Mouse (Mus musculus) midbrain, postnatal 0 days (tissue): Measurements from ENCODE around the gene Tnfrsf14. TPM values are rescaled to one million over a fixed set of nuclear protein-coding genes. Genes with fewer than 3 reads are reported as not detected.

ENCODE experiments used
- ATAC-seq: fragments of 200-750 bp; cut with Nextera tagmentation; 2 replicates; pipeline ENCODE4 v1.8.0; 2017; ENCODE audit warnings: moderate number of reproducible peaks, mild to moderate bottlenecking, moderate TSS enrichment, moderate library complexity; ENCODE audit not compliant: low FRiP score
- DNase-seq: peaks from one replicate; pipeline ENCODE4 v3.0.0-alpha.2; 2015; ENCODE audit warnings: low spot score
- H3K27ac ChIP-seq: fragments of 300-500 bp; sonication (generic); 2 replicates; pipeline ENCODE4 v1.5.1; 2014; ENCODE audit warnings: low read depth, mild to moderate bottlenecking, low read length, mixed read lengths
- H3K27me3 ChIP-seq: fragments of 300-500 bp; sonication (generic); 2 replicates; pipeline ENCODE4 v1.6.1; 2014; ENCODE audit warnings: low read length, control low read depth, mixed read lengths; ENCODE audit not compliant: insufficient read depth
- H3K36me3 ChIP-seq: fragments of 300-500 bp; sonication (generic); 2 replicates; pipeline ENCODE4 v1.6.1; 2014; ENCODE audit warnings: low read length, control low read depth, mixed read lengths; ENCODE audit not compliant: insufficient read depth
- H3K4me1 ChIP-seq: fragments of 300-500 bp; sonication (generic); 2 replicates; pipeline ENCODE4 v1.6.1; 2014; ENCODE audit warnings: mild to moderate bottlenecking, control low read depth, antibody characterized with exemption, low read length, mixed read lengths; ENCODE audit not compliant: insufficient read depth
- H3K4me2 ChIP-seq: fragments of 300-500 bp; sonication (generic); 2 replicates; pipeline ENCODE4 v1.6.1; 2014; ENCODE audit warnings: low read depth, mild to moderate bottlenecking, low read length, mixed read lengths; ENCODE audit not compliant: poor library complexity, severe bottlenecking
- H3K4me3 ChIP-seq: fragments of 300-500 bp; sonication (generic); 2 replicates; pipeline ENCODE4 v1.5.1; 2014; ENCODE audit warnings: low read depth, mild to moderate bottlenecking, low read length, moderate library complexity
- H3K9ac ChIP-seq: fragments of 300-500 bp; sonication (generic); replicated peaks from 2 replicates; pipeline ENCODE4 v1.6.1; 2014; ENCODE audit warnings: mild to moderate bottlenecking, low read length, moderate library complexity, mixed read lengths; ENCODE audit not compliant: poor library complexity, severe bottlenecking
- H3K9me3 ChIP-seq: fragments of 300-500 bp; sonication (generic); 2 replicates; pipeline ENCODE4 v1.6.1; 2016; ENCODE audit warnings: low read length, control low read depth
- CTCF ChIP-seq: IDR thresholded peaks from 2 replicates; pipeline ENCODE4 v1.5.1; 2016; ENCODE audit warnings: antibody characterized with exemption, mild to moderate bottlenecking
- WGBS: fragments of 180-500 bp; shearing (Covaris S2); extraction: QIAGEN DNeasy Blood & Tissue Kit; methylation state at CpG from one replicate; pipeline ENCODE4 v1.1.7; 2014; 5-methylcytosine and 5-hydroxymethylcytosine counted together
- polyA plus RNA-seq: library from polyadenylated mRNA; unstranded; fragments of >200 nt; fragmentation: Nextera tagmentation; extraction: Ambion mirVana; gene quantifications from 2 replicates; pipeline ENCODE4 v1.2.1, GENCODE M21; 2015
- total RNA-seq: library from RNA; depleted of rRNA; stranded (reverse); fragments of >200 nt; gene quantifications from 2 replicates; pipeline ENCODE4 v1.2.3, GENCODE M21; 2014

Tnfrsf14 gene
- total and polyA plus RNA-seq, 2 experiments from 2014 or later, result 1.1 TPM; not detected in 1

- no peaks in the 10 kb centered on the region for H3K36me3 ChIP-seq
- H3K27ac ChIP-seq, result no peak overlapping the region
- no peaks in the 10 kb centered on the region for H3K9me3 ChIP-seq
- 93% methylated on average over 1 of the region's 1 CpGs for WGBS
- H3K4me1 ChIP-seq, result no peaks in the 10 kb centered on the region
- H3K4me3 ChIP-seq, result no peak overlapping the region
- ATAC-seq (no peak), DNase-seq (no peak)
- H3K4me2 ChIP-seq, result no peak overlapping the region
- H3K9ac ChIP-seq, result no peak overlapping the region
- no peak for TF ChIP-seq CTCF
- no peaks in the 10 kb centered on the region for H3K27me3 ChIP-seq
These were observed 9.4 kb upstream of the Tnfrsf14 start for GRCm38 (mm10) chr4:154937746-154938145.

DNA sequence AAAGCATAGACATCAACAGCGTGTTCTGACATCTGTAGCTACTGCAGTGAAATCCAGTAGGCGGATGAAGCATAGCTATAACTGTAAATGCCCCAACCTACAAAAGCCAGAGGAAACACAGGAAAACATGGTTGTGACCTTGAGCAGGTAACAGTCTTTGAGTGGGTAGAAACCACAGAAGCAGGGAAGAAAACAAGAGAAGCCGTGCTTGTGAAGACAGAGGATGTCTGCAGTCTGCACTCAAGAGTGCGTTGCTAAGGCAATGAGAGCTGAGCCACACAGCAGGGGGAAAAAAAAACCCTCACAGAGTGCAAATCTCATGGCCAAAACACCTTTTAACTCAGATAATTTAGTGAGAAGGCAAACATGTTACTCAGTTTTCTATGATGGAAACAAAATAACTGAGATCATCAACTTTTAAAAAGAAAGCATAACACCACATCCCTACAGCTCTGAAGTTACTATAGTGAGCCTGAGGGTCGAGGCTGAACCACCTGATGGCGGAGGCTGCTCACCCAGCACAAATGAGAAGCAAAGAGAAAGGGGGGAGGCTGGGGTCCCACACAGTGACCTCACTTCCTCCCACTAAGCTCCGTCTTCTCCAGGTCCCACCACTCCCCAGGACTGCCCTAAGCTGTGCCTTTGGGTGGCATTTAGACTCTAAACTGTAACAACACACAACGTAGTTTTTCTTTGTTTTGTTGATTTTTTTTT lies 8.3 kb upstream of the Tnfrsf14 start:
- Histone ChIP-seq H3K9ac (no peak overlapping the region), H3K9me3 (no peaks in the 10 kb centered on the region), H3K36me3 (no peaks in the 10 kb centered on the region), H3K4me1 (no peaks in the 10 kb centered on the region), H3K27ac (peak overlapping the region; percentile 27; the same call in 1 of the 2 replicates), H3K4me2 (no peak overlapping the region), H3K4me3 (no peak overlapping the region), H3K27me3 (no peaks in the 10 kb centered on the region)
- ATAC-seq, result no peak
- no peak for DNase-seq
- WGBS, result 34% methylated on average over 8 of the region's 8 CpGs
- no peak for TF ChIP-seq CTCF

- no peak overlapping the region for H3K4me3 ChIP-seq
- ATAC-seq, result no peak
- no peaks in the 10 kb centered on the region for H3K4me1 ChIP-seq
- H3K9ac ChIP-seq, result no peak overlapping the region
- TF ChIP-seq CTCF, result peak; percentile 31
- WGBS, result 86% methylated on average over 7 of the region's 7 CpGs
- no peaks in the 10 kb centered on the region for H3K36me3 ChIP-seq
- H3K27me3 ChIP-seq, result no peaks in the 10 kb centered on the region
- no peaks in the 10 kb centered on the region for H3K9me3 ChIP-seq
- H3K4me2 ChIP-seq, result no peak overlapping the region
- no peak for DNase-seq
- no peak overlapping the region for H3K27ac ChIP-seq
These were observed 7.4 kb upstream of the Tnfrsf14 start for GRCm38 (mm10) chr4:154935788-154936187.

DNA sequence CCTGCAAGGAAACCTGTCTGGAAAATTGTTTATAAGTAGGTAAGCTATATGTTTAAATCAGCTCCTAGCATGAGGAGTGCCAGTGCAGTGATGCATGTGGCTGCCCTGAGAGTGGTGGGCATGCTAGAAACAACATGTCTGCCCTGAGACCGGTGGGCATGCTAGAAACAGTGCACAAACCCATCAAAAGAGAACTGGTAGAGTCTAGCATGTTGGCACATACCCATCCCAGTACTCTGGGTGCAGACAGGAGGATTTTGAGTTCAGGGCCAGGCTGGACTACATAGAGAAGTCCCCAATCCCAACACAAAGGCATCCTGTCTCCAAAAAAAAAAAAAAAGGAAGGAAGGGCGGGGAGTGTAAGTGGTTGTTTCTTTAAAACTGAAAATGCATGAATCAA lies 6.4 kb upstream of the Tnfrsf14 start:
- no peaks in the 10 kb centered on the region for H3K27me3 ChIP-seq
- H3K4me1 ChIP-seq, result no peaks in the 10 kb centered on the region
- WGBS, result 95% methylated on average over 2 of the region's 2 CpGs
- H3K9me3 ChIP-seq, result no peaks in the 10 kb centered on the region
- DNase-seq, result no peak
- no peak overlapping the region for H3K27ac ChIP-seq
- no peak overlapping the region for H3K4me2 ChIP-seq
- TF ChIP-seq CTCF, result no peak
- no peak for ATAC-seq
- H3K36me3 ChIP-seq, result no peaks in the 10 kb centered on the region
- H3K4me3 ChIP-seq, result no peak overlapping the region
- no peak overlapping the region for H3K9ac ChIP-seq

- Histone ChIP-seq H3K4me3 (no peak overlapping the region), H3K36me3 (no peaks in the 10 kb centered on the region), H3K4me2 (no peak overlapping the region), H3K9ac (no peak overlapping the region), H3K27ac (no peak overlapping the region), H3K4me1 (no peaks in the 10 kb centered on the region), H3K9me3 (no peaks in the 10 kb centered on the region), H3K27me3 (no peaks in the 10 kb centered on the region)
- DNase-seq, result no peak
- no peak for TF ChIP-seq CTCF
- no peak for ATAC-seq
- WGBS, result 59% methylated on average over 13 of the region's 13 CpGs
These were observed 5.0 kb upstream of the Tnfrsf14 start for GRCm38 (mm10) chr4:154933306-154933907.

DNA sequence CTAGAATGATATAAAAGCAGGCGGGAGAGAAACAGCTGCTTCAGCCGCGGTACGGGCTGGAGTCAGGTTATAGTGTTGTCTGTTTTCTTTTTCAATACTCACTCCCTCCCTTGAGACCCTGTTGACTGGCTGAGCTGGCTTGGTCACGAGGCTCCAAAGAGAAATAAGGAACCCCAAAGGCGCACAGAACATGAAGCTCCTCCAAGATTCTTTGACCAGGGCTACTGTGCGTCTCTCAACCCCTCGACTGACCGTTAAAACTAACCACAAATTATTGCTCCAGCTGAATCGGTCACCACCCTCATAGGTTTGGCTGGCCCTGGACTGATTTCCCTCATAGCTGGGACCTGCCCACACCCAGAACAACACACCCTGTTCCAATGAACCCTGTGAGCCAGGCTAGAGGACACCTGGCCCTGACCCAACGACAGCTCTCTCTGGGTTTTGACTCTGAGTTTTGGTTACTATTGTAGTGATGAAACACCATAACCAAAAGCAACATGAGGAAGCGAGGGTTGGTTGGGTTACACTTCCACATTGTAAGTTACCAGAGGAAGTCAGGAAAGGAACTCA lies 811 bp upstream of the Tnfrsf14 start:
- Histone ChIP-seq H3K4me3 (no peak overlapping the region), H3K27ac (no peak overlapping the region), H3K4me2 (no peak overlapping the region), H3K27me3 (no peaks in the 10 kb centered on the region), H3K9me3 (no peaks in the 10 kb centered on the region), H3K4me1 (no peaks in the 10 kb centered on the region), H3K36me3 (no peaks in the 10 kb centered on the region), H3K9ac (no peak overlapping the region)
- DNase-seq, result no peak
- WGBS, result 83% methylated on average over 12 of the region's 12 CpGs
- TF ChIP-seq CTCF, result no peak
- no peak for ATAC-seq
